Comparison of ENCODE assay signal across 8 mouse cellular contexts in genomic region chr17:35193881-35194843, GRCm38 (mm10). TPM values are rescaled to one million over a fixed set of nuclear protein-coding genes. Genes with fewer than 3 reads are reported as not detected.
A peak's percentile ranks its signal among the peaks of the same experiment; 100 is the strongest.
DNase-seq lines count a peak whose midpoint lies in the region; ATAC-seq and TF ChIP-seq lines count a peak whose summit lies in the region.

Ltb (plus strand) TSS chr17:35194439.

- intact Hi-C loops in left cerebral cortex, adult 2 months (cut with DNase I): no loop called here

- ATAC-seq in intestine, embryonic 14.5 days (replicated peaks; ENCODE audit: low FRiP score, low TSS enrichment, low read depth): no peak
- no peak for ATAC-seq in midbrain, embryonic 13.5 days

- peak within 1 kb of the TSS; percentile 60 for H3K4me2 ChIP-seq in intestine, embryonic 14.5 days (ENCODE audit: low read length)
- no peak within 1 kb of the TSS for H3K4me2 ChIP-seq in midbrain, embryonic 13.5 days (replicated peaks)

- 8% methylated on average over 28 of the region's 28 CpGs for WGBS in bone marrow, adult 2 months
- WGBS in intestine, embryonic 14.5 days: 48% methylated on average over 28 of the region's 28 CpGs
- 75% methylated on average over 28 of the region's 28 CpGs for WGBS in midbrain, embryonic 13.5 days

- peaks cover 13% of the 10 kb centered on the region; the same call in 1 of the 2 replicates for H3K4me1 ChIP-seq in bone marrow, adult 2 months (ENCODE audit: control insufficient read depth, insufficient read depth, low read length)
- peaks cover 19% of the 10 kb centered on the region; the same call in 1 of the 2 replicates for H3K4me1 ChIP-seq in intestine, embryonic 14.5 days (replicated peaks; ENCODE audit: control insufficient read depth, insufficient read depth, low read length)
- peaks cover 14% of the 10 kb centered on the region for H3K4me1 ChIP-seq in midbrain, embryonic 13.5 days (replicated peaks)

- peak within 1 kb of the TSS; percentile 73 for H3K4me3 ChIP-seq in bone marrow, adult 2 months (replicated peaks; ENCODE audit: control insufficient read depth, low read depth, low read length)
- H3K4me3 ChIP-seq in intestine, embryonic 14.5 days (ENCODE audit: low read depth, low read length): peak within 1 kb of the TSS; percentile 26
- H3K4me3 ChIP-seq in midbrain, embryonic 13.5 days (replicated peaks): peak within 1 kb of the TSS; percentile 38; the same call in 1 of the 2 replicates
- no peak within 1 kb of the TSS for H3K4me3 ChIP-seq in left cerebral cortex, adult 2 months

- H3K27me3 ChIP-seq in intestine, embryonic 14.5 days (replicated peaks; ENCODE audit: control insufficient read depth, insufficient read depth, low read length): peaks cover 23% of the 10 kb centered on the region
- H3K27me3 ChIP-seq in midbrain, embryonic 13.5 days: peaks cover 43% of the 10 kb centered on the region

- peak; percentile 59 to 85 for DNase-seq in adrenal gland, adult (ENCODE audit: inconsistent age in 2 of 2, low spot score in 1 of 2)
- DNase-seq in adrenal gland, postnatal 4 days (ENCODE audit: low spot score in 2 of 2): no peak
- DNase-seq in intestine, embryonic 14.5 days (ENCODE audit: low spot score): no peak
- peak; percentile 94 for DNase-seq in thymus, postnatal 14 days
- DNase-seq in frontal cortex, adult 2 months (ENCODE audit: extremely low spot score in 1 of 2, low spot score in 1 of 2): no peak
- DNase-seq in left cerebral cortex, adult 2 months (ENCODE audit: extremely low spot score in 1 of 2, low spot score in 2 of 2): no peak

- no peaks in the 10 kb centered on the region for H3K9me3 ChIP-seq in intestine, embryonic 14.5 days (ENCODE audit: control insufficient read depth, low read length)
- no peaks in the 10 kb centered on the region for H3K9me3 ChIP-seq in midbrain, embryonic 13.5 days

- peak; percentile 48; the same call in 1 of the 2 replicates for TF ChIP-seq POLR2A in bone marrow, adult 2 months (IDR thresholded peaks at IDR 0.05; ENCODE audit: borderline replicate concordance, control insufficient read depth, low read depth, low read length)

- no peaks in the 10 kb centered on the region for H3K36me3 ChIP-seq in intestine, embryonic 14.5 days (ENCODE audit: control insufficient read depth, insufficient read depth, low read length)
- H3K36me3 ChIP-seq in midbrain, embryonic 13.5 days: no peaks in the 10 kb centered on the region

- H3K9ac ChIP-seq in intestine, embryonic 14.5 days (ENCODE audit: low read length): no peak within 1 kb of the TSS
- no peak within 1 kb of the TSS for H3K9ac ChIP-seq in midbrain, embryonic 13.5 days (replicated peaks)

- peak within 1 kb of the TSS; percentile 90 for H3K27ac ChIP-seq in bone marrow, adult 2 months (ENCODE audit: control insufficient read depth, insufficient read depth, low read depth, low read length, poor library complexity)
- no peak within 1 kb of the TSS for H3K27ac ChIP-seq in intestine, embryonic 14.5 days (ENCODE audit: low read depth)
- no peak within 1 kb of the TSS for H3K27ac ChIP-seq in midbrain, embryonic 13.5 days
- no peak within 1 kb of the TSS for H3K27ac ChIP-seq in left cerebral cortex, adult 2 months

- TF ChIP-seq CTCF in bone marrow, adult 2 months (IDR thresholded peaks at IDR 0.05; ENCODE audit: control insufficient read depth, insufficient read depth, low read length): no peak
- no peak for TF ChIP-seq CTCF in left cerebral cortex, adult 2 months (IDR thresholded peaks at IDR 0.05)

RNA-seq across cellular contexts. Expression of gene Ltb, which starts in this region (rescaled TPM):
- 1 to 10 TPM; 6.6 to 9.3 TPM for total RNA-seq in adrenal gland, postnatal 4 days (2021)
- 38.6 and 66.2 TPM in 2 replicates for polyA plus RNA-seq in bone marrow, adult 2 months (2011; ENCODE audit: insufficient read depth, insufficient read length, low replicate concordance, missing spikeins)
- 1.1 and 1.5 TPM in 2 replicates for polyA plus RNA-seq in intestine, embryonic 14.5 days (2014; fragmentation: Nextera tagmentation; extraction: Ambion mirVana)
- 0.35 and 0.76 TPM in 2 replicates for polyA plus RNA-seq in midbrain, embryonic 13.5 days (2015; fragmentation: Nextera tagmentation; extraction: Ambion mirVana)
- 0.78 and 0.88 TPM in 2 replicates for polyA plus RNA-seq in frontal cortex, adult 2 months (2012; rRNA removed)
- total RNA-seq in left cerebral cortex, adult 2 months (2021): under 1 TPM; 0.79 to 0.86 TPM

Comparison
In these comparisons a context has a peak if more than half of its experiments do, and no peak if none do; other contexts are left out.
1. RNA of gene Ltb (total RNA-seq): 6.6 to 9.3 TPM in adrenal gland, postnatal 4 days; 0.79 to 0.86 TPM in left cerebral cortex, adult 2 months; every median in the first group is over 4 times any median in the second.
2. RNA of gene Ltb (polyA plus RNA-seq): 38.6 to 66.2 TPM in bone marrow, adult 2 months; 1.1 to 1.5 TPM in intestine, embryonic 14.5 days, 0.78 to 0.88 TPM in frontal cortex, adult 2 months and 0.35 to 0.76 TPM in midbrain, embryonic 13.5 days; every median in the first group is over 10 times any median in the second.
3. DNase-seq: peak in adrenal gland, adult (2 of 2) and thymus, postnatal 14 days (single experiment); none in adrenal gland, postnatal 4 days (0 of 2), intestine, embryonic 14.5 days (single experiment), frontal cortex, adult 2 months (0 of 2) and left cerebral cortex, adult 2 months (0 of 2).